Mouse (Mus musculus) CH12.LX (cell line): Measurements from ENCODE around the gene Rpl18a. TPM values are rescaled to one million over a fixed set of nuclear protein-coding genes. Genes with fewer than 3 reads are reported as not detected.

Experiments used
- DNase-seq: peaks from one replicate; pipeline ENCODE4 v3.0.0-alpha.2; 2013; ENCODE audit errors: extremely low read depth
- H3K27ac ChIP-seq: 2 replicates; pipeline ENCODE4 v1.5.1; 2012; ENCODE audit warnings: low read depth, mild to moderate bottlenecking, control low read depth, moderate library complexity; ENCODE audit not compliant: insufficient read depth
- H3K27me3 ChIP-seq: replicated peaks from 2 replicates; pipeline ENCODE3; 2012; ENCODE audit warnings: inconsistent platforms
- H3K36me3 ChIP-seq, 2 experiments: replicated peaks in 1 of 2; 2 replicates each; pipeline versions ENCODE3 to v1.6.1; 2012; ENCODE audit warnings: inconsistent platforms in 1 of 2, low read length in 1 of 2, mild to moderate bottlenecking in 1 of 2, mixed read lengths in 1 of 2, moderate library complexity in 1 of 2; ENCODE audit not compliant: control insufficient read depth in 1 of 2, insufficient read depth in 1 of 2
- H3K4me1 ChIP-seq, 2 experiments: 2 replicates each; pipeline ENCODE4 v1.6.1; 2012; ENCODE audit warnings: inconsistent platforms in 1 of 2, moderate library complexity in 1 of 2; ENCODE audit not compliant: insufficient read depth in 2 of 2, control insufficient read depth in 1 of 2
- H3K4me2 ChIP-seq: 2 replicates; pipeline ENCODE4 v1.6.1; 2012; ENCODE audit warnings: low read depth, mild to moderate bottlenecking, control low read depth; ENCODE audit not compliant: poor library complexity, insufficient read depth, severe bottlenecking
- H3K4me3 ChIP-seq, 3 experiments: fragments of 150-350 bp in 1 of 3; sonication (generic) in 1 of 3; replicated peaks in 1 of 3; 2 replicates each; pipeline versions ENCODE3 to v1.5.1; 2011 to 2012; ENCODE audit warnings: low read depth in 2 of 3, low read length in 2 of 3, mild to moderate bottlenecking in 2 of 3, moderate library complexity in 2 of 3, control low read depth in 1 of 3, improper control_type of control experiment in 1 of 3, inconsistent platforms in 1 of 3, mixed read lengths in 1 of 3; ENCODE audit not compliant: poor library complexity in 1 of 3
- H3K79me2 ChIP-seq: replicated peaks from 2 replicates; pipeline ENCODE4 v1.6.1; 2012; ENCODE audit warnings: mild to moderate bottlenecking, moderate library complexity; ENCODE audit not compliant: control insufficient read depth, poor library complexity, insufficient read depth, severe bottlenecking; ENCODE audit errors: extremely low read depth
- H3K9ac ChIP-seq: 2 replicates; pipeline ENCODE4 v1.6.1; 2012; ENCODE audit warnings: low read depth, mild to moderate bottlenecking, control low read depth, moderate library complexity; ENCODE audit not compliant: insufficient read depth
- H3K9me3 ChIP-seq: replicated peaks from 2 replicates; pipeline ENCODE3; 2012; ENCODE audit warnings: low read length, inconsistent platforms, mixed read lengths
- BHLHE40 ChIP-seq: IDR thresholded peaks from 2 replicates; pipeline ENCODE4 v1.6.1; 2011; ENCODE audit warnings: mild to moderate bottlenecking, low read depth, low read length, improper control_type of control experiment
- CHD1 ChIP-seq: IDR thresholded peaks from 2 replicates; pipeline ENCODE4 v1.6.1; 2012; ENCODE audit warnings: low read depth, low read length, improper control_type of control experiment, inconsistent platforms
- CHD2 ChIP-seq: IDR thresholded peaks from 2 replicates; pipeline ENCODE4 v1.6.1; 2011; ENCODE audit warnings: low read length, improper control_type of control experiment
- CTCF ChIP-seq, 2 experiments: IDR thresholded peaks in 1 of 2; conservative IDR thresholded peaks in 1 of 2; 2 replicates each; pipeline ENCODE4 v1.5.1; 2011 to 2012; ENCODE audit warnings: low read depth in 2 of 2, low read length in 2 of 2, improper control_type of control experiment in 1 of 2, inconsistent platforms in 1 of 2, mild to moderate bottlenecking in 1 of 2, moderate library complexity in 1 of 2
- E2F4 ChIP-seq: IDR thresholded peaks from 2 replicates; pipeline ENCODE4 v1.6.1; 2011; ENCODE audit warnings: low read depth, low read length, improper control_type of control experiment; ENCODE audit not compliant: insufficient replicate concordance
- ELF1 ChIP-seq: IDR thresholded peaks from 2 replicates; pipeline ENCODE4 v1.6.1; 2014; ENCODE audit warnings: low read depth, mild to moderate bottlenecking, inconsistent platforms, low read length, improper control_type of control experiment
- EP300 ChIP-seq: IDR thresholded peaks from 2 replicates; pipeline ENCODE4 v1.6.1; 2011; ENCODE audit warnings: low read length, improper control_type of control experiment
- ETS1 ChIP-seq: conservative IDR thresholded peaks from 2 replicates; pipeline ENCODE4 v1.6.1; 2012; ENCODE audit warnings: low read depth, mild to moderate bottlenecking, inconsistent platforms, low read length, improper control_type of control experiment, moderate library complexity
- GABPA ChIP-seq: IDR thresholded peaks from 2 replicates; pipeline ENCODE4 v1.6.1; 2012; ENCODE audit warnings: low read depth, low read length, improper control_type of control experiment, inconsistent platforms; ENCODE audit not compliant: insufficient replicate concordance
- HCFC1 ChIP-seq: IDR thresholded peaks from 2 replicates; pipeline ENCODE4 v1.6.1; 2012; ENCODE audit warnings: low read depth, mild to moderate bottlenecking, inconsistent platforms, low read length, improper control_type of control experiment
- IRF4 ChIP-seq: IDR thresholded peaks from 2 replicates; pipeline ENCODE4 v1.6.1; 2014; ENCODE audit warnings: low read depth, mild to moderate bottlenecking, inconsistent platforms, low read length, improper control_type of control experiment
- JUN ChIP-seq: IDR thresholded peaks from 2 replicates; pipeline ENCODE4 v1.6.1; 2011; ENCODE audit warnings: low read depth, mild to moderate bottlenecking, low read length, improper control_type of control experiment, moderate library complexity; ENCODE audit not compliant: insufficient read depth
- JUND ChIP-seq: conservative IDR thresholded peaks from 2 replicates; pipeline ENCODE4 v1.6.1; 2011; ENCODE audit warnings: low read depth, low read length, improper control_type of control experiment
- KAT2A ChIP-seq: IDR thresholded peaks from 2 replicates; pipeline ENCODE4 v1.6.1; 2012; ENCODE audit warnings: low read length, improper control_type of control experiment, inconsistent platforms; ENCODE audit not compliant: insufficient replicate concordance
- MAFK ChIP-seq: IDR thresholded peaks from 2 replicates; pipeline ENCODE4 v1.6.1; 2011; ENCODE audit warnings: low read length, improper control_type of control experiment; ENCODE audit not compliant: insufficient replicate concordance
- MAX ChIP-seq: IDR thresholded peaks from 2 replicates; pipeline ENCODE4 v1.6.1; 2011; ENCODE audit warnings: low read length, improper control_type of control experiment
- MAZ ChIP-seq: IDR thresholded peaks from 2 replicates; pipeline ENCODE4 v1.6.1; 2012; ENCODE audit warnings: low read depth, mild to moderate bottlenecking, inconsistent platforms, low read length, improper control_type of control experiment, moderate library complexity
- MEF2A ChIP-seq: IDR thresholded peaks from 2 replicates; pipeline ENCODE4 v1.6.1; 2014; ENCODE audit warnings: low read depth, mild to moderate bottlenecking, inconsistent platforms, low read length, improper control_type of control experiment, borderline replicate concordance
- MXI1 ChIP-seq: IDR thresholded peaks from 2 replicates; pipeline ENCODE4 v1.6.1; 2011; ENCODE audit warnings: mild to moderate bottlenecking, low read depth, low read length, improper control_type of control experiment
- MYC ChIP-seq: IDR thresholded peaks from 2 replicates; pipeline ENCODE4 v1.6.1; 2011; ENCODE audit warnings: low read depth, mild to moderate bottlenecking, improper control_type of control experiment, low read length
- NELFE ChIP-seq: IDR thresholded peaks from 2 replicates; pipeline ENCODE4 v1.6.1; 2011; ENCODE audit warnings: low read depth, low read length, improper control_type of control experiment
- NRF1 ChIP-seq: IDR thresholded peaks from 2 replicates; pipeline ENCODE4 v1.6.1; 2014; ENCODE audit warnings: low read depth, mild to moderate bottlenecking, inconsistent platforms, low read length, improper control_type of control experiment, moderate library complexity
- PAX5 ChIP-seq: IDR thresholded peaks from 2 replicates; pipeline ENCODE4 v1.6.1; 2012; ENCODE audit warnings: low read length, inconsistent platforms, mixed read lengths
- POLR2A ChIP-seq: IDR thresholded peaks from 2 replicates; pipeline ENCODE4 v1.6.1; 2011; ENCODE audit warnings: low read depth, mild to moderate bottlenecking, improper control_type of control experiment, low read length
- POLR2AphosphoS2 ChIP-seq: IDR thresholded peaks from 2 replicates; pipeline ENCODE4 v1.6.1; 2011; ENCODE audit warnings: low read depth, low read length, improper control_type of control experiment
- RAD21 ChIP-seq: IDR thresholded peaks from 2 replicates; pipeline ENCODE4 v1.6.1; 2011; ENCODE audit warnings: low read depth, mild to moderate bottlenecking, low read length, improper control_type of control experiment, moderate library complexity
- RCOR1 ChIP-seq: conservative IDR thresholded peaks from 2 replicates; pipeline ENCODE4 v1.6.1; 2012; ENCODE audit warnings: low read depth, mild to moderate bottlenecking, inconsistent platforms, low read length, improper control_type of control experiment
- SIN3A ChIP-seq: IDR thresholded peaks from 2 replicates; pipeline ENCODE4 v1.6.1; 2012; ENCODE audit warnings: low read length, improper control_type of control experiment, inconsistent platforms
- SMC3 ChIP-seq: IDR thresholded peaks from 2 replicates; pipeline ENCODE4 v1.6.1; 2011; ENCODE audit warnings: low read depth, low read length, improper control_type of control experiment
- TBP ChIP-seq: conservative IDR thresholded peaks from 2 replicates; pipeline ENCODE4 v1.6.1; 2011; ENCODE audit warnings: low read depth, low read length, improper control_type of control experiment
- TCF12 ChIP-seq: IDR thresholded peaks from 2 replicates; pipeline ENCODE4 v1.6.1; 2014; ENCODE audit warnings: low read depth, mild to moderate bottlenecking, inconsistent platforms, low read length, improper control_type of control experiment
- UBTF ChIP-seq: IDR thresholded peaks from 2 replicates; pipeline ENCODE4 v1.6.1; 2012; ENCODE audit warnings: low read depth, mild to moderate bottlenecking, inconsistent platforms, low read length, improper control_type of control experiment, moderate library complexity
- USF1 ChIP-seq: IDR thresholded peaks from 2 replicates; pipeline ENCODE4 v1.6.1; 2014; ENCODE audit warnings: low read depth, mild to moderate bottlenecking, inconsistent platforms, low read length, improper control_type of control experiment
- USF2 ChIP-seq: conservative IDR thresholded peaks from 2 replicates; pipeline ENCODE4 v1.6.1; 2011; ENCODE audit warnings: low read depth, low read length, improper control_type of control experiment
- ZC3H11A ChIP-seq: IDR thresholded peaks from 2 replicates; pipeline ENCODE4 v1.6.1; 2012; ENCODE audit warnings: low read depth, mild to moderate bottlenecking, inconsistent platforms, low read length, improper control_type of control experiment
- ZKSCAN1 ChIP-seq: IDR thresholded peaks from 2 replicates; pipeline ENCODE4 v1.6.1; 2012; ENCODE audit warnings: low read depth, inconsistent platforms, low read length, improper control_type of control experiment, borderline replicate concordance
- ZMIZ1 ChIP-seq: IDR thresholded peaks from 2 replicates; pipeline ENCODE4 v1.6.1; 2012; ENCODE audit warnings: low read depth, mild to moderate bottlenecking, inconsistent platforms, low read length, improper control_type of control experiment
- ZNF384 ChIP-seq: IDR thresholded peaks from 2 replicates; pipeline ENCODE4 v1.6.1; 2012; ENCODE audit warnings: low read depth, low read length, improper control_type of control experiment, inconsistent platforms
- dilution Hi-C: fragments of 300-500 bp; cut with MboI; formaldehyde crosslinking; loops from 2 replicates; pipeline ENCODE4 v1.14.3; 2020; ENCODE audit warnings: low sequenced_read_pairs; ENCODE audit not compliant: extremely low pct_unique_long_range_greater_than_20kb, extremely low pct_ligation_motif_present
- in situ Hi-C: fragments of 300-500 bp; cut with MboI; formaldehyde crosslinking; loops from 3 replicates; pipeline ENCODE4 v1.14.3; 2019; ENCODE audit warnings: low sequenced_read_pairs, low pct_ligation_motif_present, low pct_unique_long_range_greater_than_20kb, mixed read lengths
- polyA plus RNA-seq: library from polyadenylated mRNA; unstranded; fragments of >175 nt; gene quantifications from 2 replicates; pipeline ENCODE4 v1.2.1, GENCODE M21; 2012; ENCODE audit warnings: low read depth; ENCODE audit not compliant: insufficient read length
- total RNA-seq, 2 experiments: library from RNA; depleted of rRNA; stranded (reverse); fragments of 300-350 nt in 1 of 2; fragments of >200 nt in 1 of 2; gene quantifications; 2 replicates each; pipeline ENCODE4 v1.2.3; 2012 to 2014

Rpl18a gene
- total and polyA plus RNA-seq, 3 experiments = 2,035 to 5,917 (median 3,837) TPM

- dilution Hi-C loops (no loop called here), in situ Hi-C loops (no loop called here)
- Histone ChIP-seq H3K36me3 (peaks cover 5 to 17% of the 10 kb centered on the region in 2 experiments), H3K4me1 (peaks cover 7 to 48% of the 10 kb centered on the region in 2 experiments; a peak in 3 of 4 replicates), H3K27me3 (no peaks in the 10 kb centered on the region), H3K79me2 (peaks cover 18% of the 10 kb centered on the region), H3K9ac (peak within 1 kb of the TSS; percentile 81), H3K4me2 (peak within 1 kb of the TSS; percentile 72), H3K4me3 (peak within 1 kb of the TSS; percentile 88 to 97 (median 89)), H3K27ac (peak within 1 kb of the TSS; percentile 68), H3K9me3 (no peaks in the 10 kb centered on the region)
- TF ChIP-seq ELF1 (peak; percentile 84), MAZ (peak; percentile 96), CHD2 (no peak), ETS1 (no peak), MAX (peak; percentile 84), ZC3H11A (no peak), SIN3A (peak; percentile 67), BHLHE40 (peak; percentile 91), ZKSCAN1 (no peak), IRF4 (no peak; the same call in 1 of the 2 replicates), E2F4 (no peak), ZNF384 (no peak), MXI1 (peak; percentile 89), USF2 (no peak), JUND (no peak), MYC (peak; percentile 93), ZMIZ1 (peak; percentile 48; the same call in 1 of the 2 replicates), POLR2A (peak; percentile 81), RAD21 (no peak), HCFC1 (peak; percentile 77), TCF12 (peak; percentile 80), CHD1 (peak; percentile 31; the same call in 1 of the 2 replicates), TBP (0 out of 2 replicates have a peak, but pooled peaks have one; percentile 66), MAFK (no peak), NRF1 (peak; percentile 67), JUN (no peak), CTCF (conservative IDR thresholded peaks at IDR 0.05 in 1 of 2, IDR thresholded peaks at IDR 0.05 in 1 of 2; ENCODE audit: low read depth in 2 of 2, low read length in 2 of 2) (no peak), GABPA (no peak), POLR2AphosphoS2 (peak; percentile 73), RCOR1 (no peak), USF1 (no peak), KAT2A (no peak), NELFE (peak; percentile 76), UBTF (no peak), MEF2A (peak; percentile 33; the same call in 1 of the 2 replicates), PAX5 (no peak), SMC3 (no peak), EP300 (no peak)
- DNase-seq = peak; percentile 89
Measured at GRCm38 (mm10) chr8:70905831-70906736, 8.9 kb upstream of the Rpl18a start, which contains the start of gene Map1s. TSS of gene Map1s (plus strand) at chr8:70905932.
